Mouse (Mus musculus): ENCODE measurements at regions not wholly inside any gene's neighbourhood (a gene's known extent, or its start where the extent isn't known, plus 50 kb on each side); places are given as distances from the start of the nearest gene placed in this dataset.

GRCm38 (mm10) chr11:112886139-112886538 is 104.1 kb downstream of the Sox9 start:
- Histone ChIP-seq H3K4me1 (ENCODE audit: control insufficient read depth, insufficient read depth, low read length) (no peaks in the 10 kb centered on the region), H3K27ac (ENCODE audit: insufficient read depth, low read depth, low read length) (no peak overlapping the region), H3K4me3 (ENCODE audit: insufficient read depth, low read depth, low read length) (no peak overlapping the region), H3K36me3 (ENCODE audit: control insufficient read depth, insufficient read depth, low read length) (no peaks in the 10 kb centered on the region), H3K27me3 (replicated peaks; ENCODE audit: control insufficient read depth, insufficient read depth, low read length) (no peaks in the 10 kb centered on the region)
- TF ChIP-seq CTCF (conservative IDR thresholded peaks at IDR 0.05; ENCODE audit: insufficient read depth, insufficient read length, low read depth, low read length) (no peak), POLR2A (IDR thresholded peaks at IDR 0.05; ENCODE audit: low read depth, low read length) (no peak)
- no peak for DNase-seq
- 35% methylated on average over 16 of the region's 16 CpGs for WGBS

GRCm38 (mm10) chr11:112889760-112890159 is 107.7 kb downstream of the Sox9 start:
- DNase-seq: no peak
- no peak overlapping the region for H3K27ac ChIP-seq (ENCODE audit: insufficient read depth, low read depth, low read length)
- H3K27me3 ChIP-seq (replicated peaks; ENCODE audit: control insufficient read depth, insufficient read depth, low read length): no peaks in the 10 kb centered on the region
- WGBS: 97% methylated on average over 6 of the region's 6 CpGs
- H3K4me1 ChIP-seq (ENCODE audit: control insufficient read depth, insufficient read depth, low read length): no peaks in the 10 kb centered on the region
- no peak overlapping the region for H3K4me3 ChIP-seq (ENCODE audit: insufficient read depth, low read depth, low read length)
- H3K36me3 ChIP-seq (ENCODE audit: control insufficient read depth, insufficient read depth, low read length): no peaks in the 10 kb centered on the region
- TF ChIP-seq CTCF (conservative IDR thresholded peaks at IDR 0.05; ENCODE audit: insufficient read depth, insufficient read length, low read depth, low read length) (no peak), POLR2A (IDR thresholded peaks at IDR 0.05; ENCODE audit: low read depth, low read length) (no peak)

- WGBS: 90% methylated on average over 2 of the region's 2 CpGs
- Histone ChIP-seq H3K27me3 (replicated peaks; ENCODE audit: control insufficient read depth, insufficient read depth, low read length) (no peaks in the 10 kb centered on the region), H3K4me3 (ENCODE audit: insufficient read depth, low read depth, low read length) (no peak overlapping the region), H3K36me3 (ENCODE audit: control insufficient read depth, insufficient read depth, low read length) (no peaks in the 10 kb centered on the region), H3K27ac (ENCODE audit: insufficient read depth, low read depth, low read length) (no peak overlapping the region), H3K4me1 (ENCODE audit: control insufficient read depth, insufficient read depth, low read length) (no peaks in the 10 kb centered on the region)
- no peak for TF ChIP-seq POLR2A (IDR thresholded peaks at IDR 0.05; ENCODE audit: low read depth, low read length)
- no peak for TF ChIP-seq CTCF (conservative IDR thresholded peaks at IDR 0.05; ENCODE audit: insufficient read depth, insufficient read length, low read depth, low read length)
- DNase-seq: no peak
Measured at GRCm38 (mm10) chr11:112897597-112897996, 115.6 kb downstream of the Sox9 start.

- WGBS: 65% methylated on average over 3 of the region's 3 CpGs
- H3K36me3 ChIP-seq (ENCODE audit: control insufficient read depth, insufficient read depth, low read length): no peaks in the 10 kb centered on the region
- no peak for DNase-seq
- no peaks in the 10 kb centered on the region for H3K27me3 ChIP-seq (replicated peaks; ENCODE audit: control insufficient read depth, insufficient read depth, low read length)
- H3K4me3 ChIP-seq (ENCODE audit: insufficient read depth, low read depth, low read length): no peak overlapping the region
- no peak for TF ChIP-seq CTCF (conservative IDR thresholded peaks at IDR 0.05; ENCODE audit: insufficient read depth, insufficient read length, low read depth, low read length)
- no peak for TF ChIP-seq POLR2A (IDR thresholded peaks at IDR 0.05; ENCODE audit: low read depth, low read length)
- no peak overlapping the region for H3K27ac ChIP-seq (ENCODE audit: insufficient read depth, low read depth, low read length)
- no peaks in the 10 kb centered on the region for H3K4me1 ChIP-seq (ENCODE audit: control insufficient read depth, insufficient read depth, low read length)
Measured at GRCm38 (mm10) chr11:112902618-112903017, 120.6 kb downstream of the Sox9 start.

GRCm38 (mm10) chr11:112910309-112910708 is 128.3 kb downstream of the Sox9 start:
- Histone ChIP-seq H3K4me3 (ENCODE audit: insufficient read depth, low read depth, low read length) (no peak overlapping the region), H3K27me3 (replicated peaks; ENCODE audit: control insufficient read depth, insufficient read depth, low read length) (no peaks in the 10 kb centered on the region), H3K36me3 (ENCODE audit: control insufficient read depth, insufficient read depth, low read length) (no peaks in the 10 kb centered on the region), H3K27ac (ENCODE audit: insufficient read depth, low read depth, low read length) (no peak overlapping the region), H3K4me1 (ENCODE audit: control insufficient read depth, insufficient read depth, low read length) (no peaks in the 10 kb centered on the region)
- no peak for DNase-seq
- TF ChIP-seq CTCF (conservative IDR thresholded peaks at IDR 0.05; ENCODE audit: insufficient read depth, insufficient read length, low read depth, low read length): no peak
- TF ChIP-seq POLR2A (IDR thresholded peaks at IDR 0.05; ENCODE audit: low read depth, low read length): no peak
- 68% methylated on average over 5 of the region's 5 CpGs for WGBS

GRCm38 (mm10) chr11:112912875-112913274 is 130.9 kb downstream of the Sox9 start:
- Histone ChIP-seq H3K27me3 (replicated peaks; ENCODE audit: control insufficient read depth, insufficient read depth, low read length) (no peaks in the 10 kb centered on the region), H3K27ac (ENCODE audit: insufficient read depth, low read depth, low read length) (no peak overlapping the region), H3K4me3 (ENCODE audit: insufficient read depth, low read depth, low read length) (no peak overlapping the region), H3K36me3 (ENCODE audit: control insufficient read depth, insufficient read depth, low read length) (no peaks in the 10 kb centered on the region), H3K4me1 (ENCODE audit: control insufficient read depth, insufficient read depth, low read length) (no peaks in the 10 kb centered on the region)
- TF ChIP-seq CTCF (conservative IDR thresholded peaks at IDR 0.05; ENCODE audit: insufficient read depth, insufficient read length, low read depth, low read length) (no peak), POLR2A (IDR thresholded peaks at IDR 0.05; ENCODE audit: low read depth, low read length) (no peak)
- 92% methylated on average over 3 of the region's 3 CpGs for WGBS
- no peak for DNase-seq

- Histone ChIP-seq H3K36me3 (ENCODE audit: control insufficient read depth, insufficient read depth, low read length) (no peaks in the 10 kb centered on the region), H3K4me3 (ENCODE audit: insufficient read depth, low read depth, low read length) (no peak overlapping the region), H3K27me3 (replicated peaks; ENCODE audit: control insufficient read depth, insufficient read depth, low read length) (no peaks in the 10 kb centered on the region), H3K4me1 (ENCODE audit: control insufficient read depth, insufficient read depth, low read length) (no peaks in the 10 kb centered on the region), H3K27ac (ENCODE audit: insufficient read depth, low read depth, low read length) (no peak overlapping the region)
- DNase-seq: no peak
- WGBS: 96% methylated on average over 1 of the region's 1 CpGs
- no peak for TF ChIP-seq CTCF (conservative IDR thresholded peaks at IDR 0.05; ENCODE audit: insufficient read depth, insufficient read length, low read depth, low read length)
- TF ChIP-seq POLR2A (IDR thresholded peaks at IDR 0.05; ENCODE audit: low read depth, low read length): no peak
Measured at GRCm38 (mm10) chr11:112916923-112917322, 134.9 kb downstream of the Sox9 start.

GRCm38 (mm10) chr11:112920131-112920530 is 138.1 kb downstream of the Sox9 start:
- WGBS: 89% methylated on average over 4 of the region's 4 CpGs
- TF ChIP-seq POLR2A (IDR thresholded peaks at IDR 0.05; ENCODE audit: low read depth, low read length): no peak
- Histone ChIP-seq H3K4me3 (ENCODE audit: insufficient read depth, low read depth, low read length) (no peak overlapping the region), H3K27ac (ENCODE audit: insufficient read depth, low read depth, low read length) (no peak overlapping the region), H3K27me3 (replicated peaks; ENCODE audit: control insufficient read depth, insufficient read depth, low read length) (no peaks in the 10 kb centered on the region), H3K36me3 (ENCODE audit: control insufficient read depth, insufficient read depth, low read length) (no peaks in the 10 kb centered on the region), H3K4me1 (ENCODE audit: control insufficient read depth, insufficient read depth, low read length) (no peaks in the 10 kb centered on the region)
- no peak for DNase-seq

Data from kidney, adult 2 months (tissue).